Mouse (Mus musculus) forebrain, embryonic 14.5 days (tissue): Measurements from ENCODE around the gene Pde1a. TPM values are rescaled to one million over a fixed set of nuclear protein-coding genes. Genes with fewer than 3 reads are reported as not detected.

Source experiments
- ATAC-seq: fragments of 200-750 bp; cut with Nextera tagmentation; 2 replicates; pipeline ENCODE4 v1.8.0; 2017; ENCODE audit warnings: mild to moderate bottlenecking, moderate library complexity
- DNase-seq: peaks from one replicate; pipeline ENCODE4 v3.0.0-alpha.2; 2015; ENCODE audit warnings: low spot score
- H3K27ac ChIP-seq: fragments of 300-500 bp; sonication (generic); 2 replicates; pipeline ENCODE4 v1.5.1; 2014; ENCODE audit warnings: low read depth, mild to moderate bottlenecking, control low read depth, low read length, moderate library complexity
- H3K27me3 ChIP-seq: fragments of 300-500 bp; sonication (generic); replicated peaks from 2 replicates; pipeline ENCODE4 v1.6.1; 2014; ENCODE audit warnings: low read length, control low read depth, mixed read lengths; ENCODE audit not compliant: control insufficient read depth, insufficient read depth
- H3K36me3 ChIP-seq: fragments of 300-500 bp; sonication (generic); 2 replicates; pipeline ENCODE4 v1.6.1; 2014; ENCODE audit warnings: low read length, control low read depth; ENCODE audit not compliant: control insufficient read depth, insufficient read depth
- H3K4me1 ChIP-seq: fragments of 300-500 bp; sonication (generic); 2 replicates; pipeline ENCODE4 v1.6.1; 2014; ENCODE audit warnings: antibody characterized with exemption, low read length, control low read depth; ENCODE audit not compliant: control insufficient read depth, insufficient read depth
- H3K4me2 ChIP-seq: fragments of 300-500 bp; sonication (generic); 2 replicates; pipeline ENCODE4 v1.6.1; 2014; ENCODE audit warnings: mild to moderate bottlenecking, control low read depth, low read length
- H3K4me3 ChIP-seq: fragments of 300-500 bp; sonication (generic); 2 replicates; pipeline ENCODE4 v1.5.1; 2014; ENCODE audit warnings: low read depth, low read length, control low read depth
- H3K9ac ChIP-seq: fragments of 300-500 bp; sonication (generic); 2 replicates; pipeline ENCODE4 v1.6.1; 2014; ENCODE audit warnings: mild to moderate bottlenecking, low read length, control low read depth, moderate library complexity
- H3K9me3 ChIP-seq: fragments of 300-500 bp; sonication (generic); replicated peaks from 2 replicates; pipeline ENCODE4 v1.6.1; 2016; ENCODE audit warnings: low read length, control low read depth, mixed read lengths; ENCODE audit not compliant: control insufficient read depth
- WGBS: fragments of 180-500 bp; shearing (Covaris S2); extraction: QIAGEN DNeasy Blood & Tissue Kit; methylation state at CpG from one replicate; pipeline ENCODE4 v1.1.7; 2014; 5-methylcytosine and 5-hydroxymethylcytosine counted together
- polyA plus RNA-seq: library from polyadenylated mRNA; unstranded; fragments of >200 nt; fragmentation: Nextera tagmentation; extraction: Ambion mirVana; gene quantifications from 2 replicates; pipeline ENCODE4 v1.2.1, GENCODE M21; 2014

Pde1a gene
- polyA plus RNA-seq, 1 experiment from 2014 or later, result 10.5 TPM

GRCm38 (mm10) chr2:79961421-79961820 lies 167.8 kb downstream of the Pde1a start:
- no peaks in the 10 kb centered on the region for H3K9me3 ChIP-seq
- no peak overlapping the region for H3K4me2 ChIP-seq
- H3K27ac ChIP-seq, result no peak overlapping the region
- no peaks in the 10 kb centered on the region for H3K36me3 ChIP-seq
- H3K4me3 ChIP-seq, result no peak overlapping the region
- no peaks in the 10 kb centered on the region for H3K27me3 ChIP-seq
- 88% methylated on average over 4 of the region's 4 CpGs for WGBS
- ATAC-seq (no peak), DNase-seq (no peak)
- no peak overlapping the region for H3K9ac ChIP-seq
- H3K4me1 ChIP-seq, result no peaks in the 10 kb centered on the region

- Histone ChIP-seq H3K4me1 (no peaks in the 10 kb centered on the region), H3K4me3 (no peak overlapping the region), H3K36me3 (no peaks in the 10 kb centered on the region), H3K27me3 (no peaks in the 10 kb centered on the region), H3K9ac (no peak overlapping the region), H3K27ac (no peak overlapping the region), H3K9me3 (no peaks in the 10 kb centered on the region), H3K4me2 (no peak overlapping the region)
- WGBS, result 88% methylated on average over 6 of the region's 6 CpGs
- ATAC-seq (no peak), DNase-seq (no peak)
These were observed 171.5 kb downstream of the Pde1a start for GRCm38 (mm10) chr2:79957659-79958340.

GRCm38 (mm10) chr2:79945898-79946675 lies 183.2 kb downstream of the Pde1a start:
- ATAC-seq (no peak), DNase-seq (no peak)
- H3K4me2 ChIP-seq, result no peak overlapping the region
- no peaks in the 10 kb centered on the region for H3K9me3 ChIP-seq
- no peak overlapping the region for H3K4me3 ChIP-seq
- no peaks in the 10 kb centered on the region for H3K27me3 ChIP-seq
- 85% methylated on average over 8 of the region's 8 CpGs for WGBS
- H3K27ac ChIP-seq, result no peak overlapping the region
- no peaks in the 10 kb centered on the region for H3K36me3 ChIP-seq
- H3K4me1 ChIP-seq, result no peaks in the 10 kb centered on the region
- H3K9ac ChIP-seq, result no peak overlapping the region

- no peaks in the 10 kb centered on the region for H3K27me3 ChIP-seq
- no peaks in the 10 kb centered on the region for H3K9me3 ChIP-seq
- no peak for ATAC-seq
- H3K4me1 ChIP-seq, result no peaks in the 10 kb centered on the region
- H3K4me3 ChIP-seq, result no peak overlapping the region
- no peak overlapping the region for H3K4me2 ChIP-seq
- DNase-seq, result no peak
- H3K9ac ChIP-seq, result no peak overlapping the region
- H3K27ac ChIP-seq, result no peak overlapping the region
- 43% methylated on average over 5 of the region's 5 CpGs for WGBS
- H3K36me3 ChIP-seq, result no peaks in the 10 kb centered on the region
These were observed 194.6 kb downstream of the Pde1a start for GRCm38 (mm10) chr2:79934660-79935059.

GRCm38 (mm10) chr2:79922356-79922755 lies 206.9 kb downstream of the Pde1a start:
- no peak for DNase-seq
- no peaks in the 10 kb centered on the region for H3K9me3 ChIP-seq
- no peak for ATAC-seq
- no peaks in the 10 kb centered on the region for H3K27me3 ChIP-seq
- H3K27ac ChIP-seq, result no peak overlapping the region
- H3K4me2 ChIP-seq, result no peak overlapping the region
- no peak overlapping the region for H3K9ac ChIP-seq
- no peaks in the 10 kb centered on the region for H3K36me3 ChIP-seq
- H3K4me1 ChIP-seq, result no peaks in the 10 kb centered on the region
- no peak overlapping the region for H3K4me3 ChIP-seq

- ATAC-seq (no peak), DNase-seq (no peak)
- no peaks in the 10 kb centered on the region for H3K4me1 ChIP-seq
- H3K9me3 ChIP-seq, result no peaks in the 10 kb centered on the region
- no peaks in the 10 kb centered on the region for H3K27me3 ChIP-seq
- H3K9ac ChIP-seq, result no peak overlapping the region
- no peak overlapping the region for H3K4me2 ChIP-seq
- no peak overlapping the region for H3K27ac ChIP-seq
- H3K4me3 ChIP-seq, result no peak overlapping the region
- H3K36me3 ChIP-seq, result no peaks in the 10 kb centered on the region
- 90% methylated on average over 4 of the region's 4 CpGs for WGBS
These were observed 207.9 kb downstream of the Pde1a start for GRCm38 (mm10) chr2:79921375-79921774.

- ATAC-seq (no peak), DNase-seq (no peak)
- Histone ChIP-seq H3K9ac (no peak overlapping the region), H3K27me3 (no peaks in the 10 kb centered on the region), H3K9me3 (no peaks in the 10 kb centered on the region), H3K4me3 (no peak overlapping the region), H3K4me2 (no peak overlapping the region), H3K4me1 (no peaks in the 10 kb centered on the region), H3K36me3 (no peaks in the 10 kb centered on the region), H3K27ac (no peak overlapping the region)
- WGBS, result 84% methylated on average over 4 of the region's 4 CpGs
These were observed 208.8 kb downstream of the Pde1a start for GRCm38 (mm10) chr2:79920438-79920837.

GRCm38 (mm10) chr2:79901841-79902510 lies 227.3 kb downstream of the Pde1a start:
- ATAC-seq (no peak), DNase-seq (no peak)
- Histone ChIP-seq H3K4me3 (no peak overlapping the region), H3K4me1 (no peaks in the 10 kb centered on the region), H3K9ac (no peak overlapping the region), H3K9me3 (no peaks in the 10 kb centered on the region), H3K27ac (no peak overlapping the region), H3K4me2 (no peak overlapping the region), H3K36me3 (no peaks in the 10 kb centered on the region), H3K27me3 (no peaks in the 10 kb centered on the region)
- 92% methylated on average over 2 of the region's 2 CpGs for WGBS

- WGBS, result 83% methylated on average over 3 of the region's 3 CpGs
- ATAC-seq (peak; percentile 44; the same call in 1 of the 2 replicates), DNase-seq (no peak)
- H3K27ac ChIP-seq, result no peak overlapping the region
- no peak overlapping the region for H3K4me3 ChIP-seq
- H3K4me1 ChIP-seq, result no peaks in the 10 kb centered on the region
- no peaks in the 10 kb centered on the region for H3K9me3 ChIP-seq
- H3K4me2 ChIP-seq, result no peak overlapping the region
- no peak overlapping the region for H3K9ac ChIP-seq
- no peaks in the 10 kb centered on the region for H3K27me3 ChIP-seq
- H3K36me3 ChIP-seq, result no peaks in the 10 kb centered on the region
These were observed 230.7 kb downstream of the Pde1a start for GRCm38 (mm10) chr2:79898522-79898921.
